Mouse (Mus musculus) ES-Bruce4 (cell line): Measurements from ENCODE around the gene Asna1.

Experiments
- CTCF ChIP-seq: IDR thresholded peaks from one replicate; pipeline ENCODE4 v1.8.1; 2011; ENCODE audit warnings: low read depth, low read length
- EP300 ChIP-seq: IDR thresholded peaks from 2 replicates; pipeline ENCODE4 v1.6.1; 2011; ENCODE audit warnings: low read depth, low read length; ENCODE audit not compliant: insufficient read depth
- POLR2A ChIP-seq: IDR thresholded peaks from one replicate; pipeline ENCODE4 v1.8.1; 2011; ENCODE audit warnings: low read length; ENCODE audit not compliant: insufficient read depth

DNA sequence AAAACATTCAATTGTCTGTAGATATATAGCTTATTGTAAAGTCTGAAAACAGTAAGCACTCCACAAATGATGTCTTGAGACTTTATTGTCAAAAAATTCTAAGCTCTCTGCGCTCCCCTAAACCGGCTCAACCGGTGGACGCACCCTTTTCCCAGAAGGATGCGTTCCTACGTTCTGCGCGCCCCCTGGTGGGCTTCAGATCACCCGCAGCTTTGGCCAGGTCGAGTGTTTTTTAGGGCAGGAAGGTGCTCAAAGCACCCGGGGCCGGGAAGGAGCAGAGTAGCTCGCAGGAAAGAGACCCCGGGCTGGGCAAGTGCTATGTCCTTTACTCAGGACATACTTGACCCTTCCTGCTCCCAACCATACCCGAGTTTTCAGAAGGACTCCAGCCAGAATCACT, 35.3 kb downstream of the Asna1 start:
- TF ChIP-seq CTCF, result peak; percentile 86
- TF ChIP-seq EP300, result peak; percentile 89
- TF ChIP-seq POLR2A, result no peak
